Mouse (Mus musculus) v-Abl transformed pro-B cells (cell line): ENCODE data around the gene Chmp4b.

Source experiments
- in situ Hi-C, 2 experiments: fragments of 400-800 bp; cut with MboI; formaldehyde crosslinking; loops; one replicate each; pipeline ENCODE4 v1.15.1; 2025; ENCODE audit not compliant: unreplicated experiment in 2 of 2

Chmp4b gene

GRCm38 (mm10) chr2:154639115-154639514 lies 12.4 kb upstream of the Chmp4b start:
- in situ Hi-C loops = no loop called here

DNA sequence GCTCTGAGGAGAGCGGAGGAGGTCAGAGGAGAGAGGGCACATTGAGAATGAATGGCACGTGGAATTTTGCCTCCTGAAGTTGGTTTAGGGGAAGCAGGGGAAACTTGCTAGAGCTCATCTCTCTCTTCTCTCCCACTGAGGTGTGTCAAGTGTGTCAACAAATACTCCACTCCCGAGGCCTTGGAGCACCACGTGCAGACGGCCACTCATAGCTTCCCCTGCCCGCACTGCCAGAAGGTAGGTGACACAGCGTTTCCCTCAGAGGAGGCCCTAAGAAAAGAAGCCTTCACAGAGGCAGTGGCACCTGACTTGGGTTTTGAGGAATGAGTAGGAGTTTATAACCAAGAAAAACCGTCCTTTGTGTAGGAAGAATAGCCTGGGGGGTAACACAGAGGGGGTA lies 10.3 kb upstream of the Chmp4b start:
- in situ Hi-C loops = no loop called here

DNA sequence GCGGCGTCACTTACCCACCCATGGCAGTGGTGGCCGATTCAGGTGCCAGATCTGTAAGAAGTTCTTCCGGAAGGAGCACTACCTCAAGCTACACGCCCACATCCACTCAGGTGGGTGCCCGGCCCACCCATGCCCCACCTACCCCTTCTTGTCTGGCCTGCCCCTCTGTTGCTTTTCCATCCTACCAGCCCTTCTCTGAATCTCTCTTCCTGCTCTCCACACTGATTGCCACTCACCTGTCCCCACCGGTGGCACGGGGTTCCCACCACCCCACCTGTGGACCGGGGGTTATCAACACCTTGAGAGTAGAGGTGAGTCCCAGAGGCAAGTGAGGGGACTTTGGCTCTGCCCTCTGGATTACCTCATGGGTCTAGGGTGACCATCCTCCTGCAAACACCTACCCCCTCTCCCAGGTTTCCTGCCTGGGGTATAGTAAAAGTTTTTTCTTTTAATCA lies 9.5 kb upstream of the Chmp4b start:
- in situ Hi-C loops = no loop called here

DNA sequence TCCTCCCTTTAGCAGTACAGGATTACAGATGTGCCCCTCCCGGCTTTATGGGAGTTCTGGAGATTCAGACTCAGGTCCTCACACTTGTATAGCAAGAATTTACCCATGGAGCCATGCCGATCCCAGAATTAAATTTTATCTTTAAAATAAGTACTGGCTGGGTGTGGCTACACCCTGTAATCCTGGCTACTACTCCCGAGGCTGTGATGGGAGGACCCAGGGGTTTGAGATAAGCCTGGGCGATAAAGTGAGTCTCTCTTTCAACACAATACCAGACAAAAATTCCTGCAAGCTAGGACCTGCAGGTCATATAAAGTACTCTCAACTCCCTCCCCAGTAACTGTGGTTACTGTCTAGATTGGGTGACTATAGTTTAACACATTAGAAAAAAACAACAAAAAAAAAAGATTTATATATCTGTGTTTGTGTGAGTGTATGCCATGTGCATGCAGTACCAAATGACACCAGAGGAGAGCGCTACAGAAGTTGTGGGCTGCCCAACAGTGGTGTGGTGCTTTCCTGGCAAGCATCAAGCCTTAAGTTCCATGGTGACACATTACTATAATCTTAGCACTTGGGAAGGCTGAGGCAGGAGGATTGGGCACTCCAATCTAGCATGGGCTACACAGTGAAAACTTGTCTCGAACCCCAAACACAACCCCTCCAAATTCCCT lies 8.7 kb upstream of the Chmp4b start:
- in situ Hi-C loops = no loop called here

- in situ Hi-C loops = no loop called here
These were observed 4.9 kb upstream of the Chmp4b start for GRCm38 (mm10) chr2:154646634-154647033.

DNA sequence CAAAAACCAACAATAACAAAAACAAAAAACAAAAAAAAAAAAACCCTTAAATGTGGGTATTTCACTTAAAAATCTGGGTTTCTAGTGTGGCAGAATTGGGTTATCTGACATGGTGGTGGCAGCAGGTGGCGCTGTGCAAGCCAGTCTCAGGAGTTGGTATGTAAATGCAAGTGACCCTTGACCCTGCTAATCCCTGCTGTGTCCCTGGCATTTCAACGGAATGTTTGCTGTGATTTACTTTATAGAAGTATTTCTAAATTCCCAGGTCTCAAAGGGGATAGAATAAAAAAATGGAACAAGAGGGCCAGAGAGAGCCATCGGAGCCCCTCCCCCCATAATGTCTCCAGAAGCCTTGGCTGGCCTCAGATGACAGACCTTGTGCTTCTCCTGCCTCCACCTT lies 3.4 kb upstream of the Chmp4b start:
- in situ Hi-C loops = no loop called here

GRCm38 (mm10) chr2:154650404-154650803 lies 1.1 kb upstream of the Chmp4b start:
- in situ Hi-C loops = no loop called here

DNA sequence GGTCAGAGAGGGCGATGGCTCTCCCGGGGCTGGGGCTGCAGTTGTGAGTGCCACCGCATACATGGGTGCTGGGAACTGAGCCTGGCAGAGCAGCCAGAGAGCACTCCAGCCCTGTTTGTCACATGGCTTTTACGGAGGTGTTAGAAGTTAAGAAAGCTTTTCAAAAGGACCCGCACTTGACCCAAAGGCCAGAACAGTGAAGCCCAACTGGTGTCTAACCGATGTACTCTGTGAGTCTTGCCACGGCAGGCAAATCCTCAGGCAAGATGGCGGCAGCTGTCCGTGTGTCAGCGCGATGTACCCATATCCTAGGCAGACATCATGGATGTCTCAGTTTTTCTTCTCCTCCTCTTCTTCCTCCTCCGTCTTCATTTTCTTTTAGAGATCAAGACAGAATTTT lies 3.5 kb downstream of the Chmp4b start:
- in situ Hi-C loops = no loop called here

GRCm38 (mm10) chr2:154655878-154656414 lies 4.4 kb downstream of the Chmp4b start:
- in situ Hi-C loops = no loop called here

DNA sequence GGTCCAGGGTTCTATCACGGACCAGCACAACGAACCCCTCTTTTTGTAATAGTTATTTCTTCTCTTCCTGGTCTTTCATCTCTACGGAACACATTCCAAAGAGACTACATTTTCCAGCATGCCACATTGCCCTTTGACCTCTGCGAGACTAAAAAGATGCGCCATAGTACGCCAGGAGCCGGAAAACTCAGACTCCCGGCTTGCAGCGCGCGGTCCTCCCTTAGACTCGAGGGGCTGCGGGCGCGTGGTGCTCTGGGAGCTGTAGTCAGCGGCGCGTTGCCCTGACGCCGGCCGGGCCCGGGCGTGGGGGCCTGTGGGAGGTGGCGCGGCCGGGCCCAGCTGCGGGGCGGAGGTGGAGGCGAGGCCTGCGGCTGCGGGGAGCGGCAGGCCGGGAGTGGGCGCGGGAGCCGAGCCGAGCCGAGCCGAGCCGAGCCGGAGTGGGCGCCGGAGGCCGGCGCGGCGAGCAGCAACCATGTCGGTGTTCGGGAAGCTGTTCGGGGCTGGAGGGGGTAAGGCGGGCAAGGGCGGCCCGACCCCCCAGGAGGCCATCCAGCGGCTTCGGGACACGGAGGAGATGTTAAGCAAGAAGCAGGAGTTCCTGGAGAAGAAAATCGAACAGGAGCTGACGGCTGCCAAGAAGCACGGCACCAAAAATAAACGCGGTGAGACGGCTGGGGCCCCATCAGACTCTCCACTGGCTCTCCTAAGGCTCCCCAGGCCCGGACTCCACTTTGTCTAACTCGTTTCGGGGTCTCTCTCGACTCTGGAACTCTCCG lies 5.4 kb downstream of the Chmp4b start:
- in situ Hi-C loops = no loop called here

- in situ Hi-C loops = no loop called here
These were observed 6.2 kb downstream of the Chmp4b start for GRCm38 (mm10) chr2:154657486-154658237.

- in situ Hi-C loops = no loop called here
These were observed 7.6 kb downstream of the Chmp4b start for GRCm38 (mm10) chr2:154659070-154659469.

- in situ Hi-C loops = no loop called here
These were observed 8.1 kb downstream of the Chmp4b start for GRCm38 (mm10) chr2:154659531-154660074.

DNA sequence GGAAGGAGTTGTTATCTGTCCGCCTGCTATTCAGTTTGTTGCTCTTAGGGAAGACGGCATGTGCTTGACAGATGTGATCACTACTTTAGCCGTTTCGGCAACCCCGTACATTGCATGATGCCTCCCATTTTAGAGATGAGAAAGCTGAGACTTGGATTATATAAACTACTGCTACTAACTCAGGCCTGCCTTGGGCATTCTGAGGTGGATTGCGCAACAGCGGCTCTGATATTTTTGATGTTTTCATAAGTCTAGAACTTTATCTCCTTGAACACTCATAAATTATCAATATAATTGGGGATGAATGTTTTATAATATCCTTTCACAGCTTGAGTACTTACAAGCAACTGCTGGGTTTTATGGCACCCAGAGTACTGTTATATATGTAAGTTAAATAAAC lies 17.2 kb downstream of the Chmp4b start:
- in situ Hi-C loops = no loop called here

DNA sequence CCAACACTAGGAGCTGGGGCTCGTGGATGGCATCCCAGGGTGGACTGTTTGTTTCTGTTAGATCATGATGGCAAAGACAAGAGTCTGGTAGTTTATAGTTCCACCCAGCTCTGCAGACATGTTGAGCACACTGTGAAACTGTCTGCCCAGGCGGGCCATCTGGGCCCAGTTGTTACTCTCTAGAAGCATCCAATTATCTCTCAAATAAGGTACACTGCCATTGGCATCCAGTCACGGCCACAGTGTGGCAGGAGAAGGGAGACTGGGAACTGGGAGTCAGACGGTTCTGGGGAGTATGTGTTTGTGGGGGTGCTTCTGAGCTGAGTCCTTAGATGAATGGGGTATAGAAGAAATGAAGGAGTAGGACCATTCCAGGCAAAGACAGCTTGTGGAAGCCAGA lies 18.6 kb downstream of the Chmp4b start:
- in situ Hi-C loops = no loop called here

GRCm38 (mm10) chr2:154670741-154671140 lies 19.2 kb downstream of the Chmp4b start:
- in situ Hi-C loops = no loop called here

GRCm38 (mm10) chr2:154674008-154674407 lies 22.5 kb downstream of the Chmp4b start:
- in situ Hi-C loops = no loop called here

DNA sequence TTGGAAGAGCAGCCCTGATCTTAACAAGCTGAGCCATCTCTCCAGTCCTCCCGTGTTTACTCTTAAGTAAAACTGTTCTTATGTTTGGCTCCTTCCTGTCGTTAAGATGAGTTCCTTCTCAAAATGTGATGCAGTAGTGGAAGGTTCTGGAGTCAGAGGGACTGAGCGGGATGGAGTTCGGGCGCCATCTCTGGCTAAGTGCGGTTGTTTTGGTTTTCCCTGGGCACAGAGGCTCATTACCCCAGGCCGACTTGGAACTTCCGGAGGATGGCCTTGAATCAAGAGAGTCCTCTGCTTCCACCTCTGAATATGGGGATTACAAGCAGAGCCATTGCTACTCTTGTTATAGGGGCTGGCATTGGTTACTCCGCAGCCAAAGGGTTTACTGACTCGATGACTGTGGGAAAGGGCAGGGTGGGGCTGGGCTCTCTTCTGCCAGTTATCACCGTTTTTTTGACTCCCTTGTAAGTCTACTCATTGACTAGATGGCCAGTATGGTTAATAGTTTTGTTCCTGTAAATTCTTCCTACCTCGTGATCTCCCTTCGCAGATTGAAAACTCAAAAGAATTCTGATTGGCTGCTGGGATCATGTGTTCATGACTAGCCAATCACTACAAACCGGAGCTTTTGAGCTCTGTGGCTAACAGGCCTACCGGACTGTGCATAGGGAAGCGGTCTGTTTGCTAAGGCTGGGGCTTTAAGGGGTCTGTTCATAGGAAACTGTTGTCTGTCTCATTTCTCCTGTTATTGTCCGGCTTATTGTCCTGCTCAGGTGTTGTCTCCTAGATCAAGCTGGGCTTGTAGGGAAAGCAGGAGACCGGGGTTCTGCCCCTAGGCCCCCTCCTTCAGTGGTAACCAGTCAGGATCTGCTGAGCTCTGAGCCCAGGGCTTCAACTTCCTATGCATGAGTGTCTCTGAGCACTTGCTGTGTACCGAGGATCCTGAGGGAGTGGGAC lies 25.4 kb downstream of the Chmp4b start:
- in situ Hi-C loops = no loop called here

DNA sequence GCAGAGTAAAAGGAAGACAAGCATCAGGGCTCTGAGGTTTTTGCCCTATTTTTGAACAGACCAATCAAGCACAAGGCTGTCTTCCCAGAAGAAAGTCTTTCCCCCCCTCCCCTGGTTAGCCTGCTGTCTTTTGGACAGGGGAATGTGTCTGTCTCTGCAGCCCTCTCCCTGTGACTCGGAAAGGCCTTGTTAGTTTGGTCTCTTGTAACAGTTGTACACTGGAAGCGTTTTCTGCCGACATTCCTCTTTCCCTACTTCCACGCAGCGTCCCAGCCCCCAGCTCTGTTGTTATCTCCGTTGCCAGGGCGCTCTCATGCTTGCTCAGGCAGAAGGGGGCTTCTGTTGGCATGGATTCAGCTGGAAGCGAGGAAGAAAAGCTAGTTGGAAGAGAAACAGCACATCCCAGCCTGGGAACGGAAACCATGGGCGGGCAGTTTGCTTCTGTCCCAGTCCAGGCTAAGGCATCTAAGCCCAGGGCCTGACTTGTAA lies 26.2 kb downstream of the Chmp4b start:
- in situ Hi-C loops = no loop called here

- in situ Hi-C loops = no loop called here
These were observed 27.5 kb downstream of the Chmp4b start for GRCm38 (mm10) chr2:154678995-154679394.
